Mouse (Mus musculus): ENCODE measurements around the gene B4galt5.
A peak's percentile ranks its signal among the peaks of the same experiment; 100 is the strongest.
"Not testable (repeated sequence)": the region's sequence is repeated elsewhere in the genome, so short reads cannot be mapped to it uniquely, and the experiment has no call there.

Gene B4galt5

DNA sequence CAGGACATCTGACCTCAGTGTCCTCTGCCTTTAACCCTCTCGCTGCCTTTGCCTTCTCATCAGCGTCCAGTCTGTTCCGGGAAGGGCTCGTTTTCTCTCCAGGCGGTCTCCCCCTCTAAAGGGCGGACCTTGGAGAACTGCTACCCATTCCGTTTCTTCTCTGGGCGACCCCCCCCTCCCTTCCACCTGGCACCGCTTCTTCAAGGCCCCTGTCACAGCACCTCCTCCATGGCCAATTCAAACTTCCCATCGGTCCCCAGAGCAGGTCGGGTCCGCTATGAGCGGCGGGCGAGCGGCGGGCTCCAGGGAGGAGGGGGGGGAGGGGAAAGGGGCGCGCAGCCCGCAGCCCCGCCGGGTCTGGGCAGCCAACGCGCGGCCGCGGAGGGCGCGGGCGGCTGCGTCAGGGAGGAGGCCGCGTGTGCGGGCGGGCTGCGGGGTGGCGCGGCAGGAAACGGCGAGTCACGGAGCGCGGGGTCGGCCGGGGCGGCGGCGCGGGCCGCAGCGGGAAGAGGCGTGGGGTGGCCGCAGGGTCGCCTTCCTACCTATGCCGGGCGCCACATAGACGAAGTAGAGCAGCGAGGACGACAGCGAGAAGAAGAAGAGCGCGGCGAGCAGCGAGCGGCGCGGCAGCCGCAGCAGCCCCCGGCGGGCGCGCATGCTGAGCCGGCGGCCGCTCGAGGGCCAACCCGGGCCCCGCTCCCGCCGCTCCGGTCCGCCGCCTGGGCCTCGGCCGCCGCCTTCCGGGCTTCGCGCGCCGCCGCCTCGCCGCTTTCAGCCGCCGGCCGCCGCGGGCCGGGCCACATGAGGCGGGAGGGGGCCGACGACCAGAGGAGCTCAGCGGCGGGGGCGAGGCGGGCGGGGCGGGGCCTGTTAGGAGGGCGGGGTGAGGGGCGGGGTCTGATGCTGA is at the start of gene B4galt5:
Gene B4galt5, minus strand, starts transcription at position 808 of the 907 bp plus-strand sequence.
- DNase-seq (ENCODE audit: low spot score) = no peak

DNA sequence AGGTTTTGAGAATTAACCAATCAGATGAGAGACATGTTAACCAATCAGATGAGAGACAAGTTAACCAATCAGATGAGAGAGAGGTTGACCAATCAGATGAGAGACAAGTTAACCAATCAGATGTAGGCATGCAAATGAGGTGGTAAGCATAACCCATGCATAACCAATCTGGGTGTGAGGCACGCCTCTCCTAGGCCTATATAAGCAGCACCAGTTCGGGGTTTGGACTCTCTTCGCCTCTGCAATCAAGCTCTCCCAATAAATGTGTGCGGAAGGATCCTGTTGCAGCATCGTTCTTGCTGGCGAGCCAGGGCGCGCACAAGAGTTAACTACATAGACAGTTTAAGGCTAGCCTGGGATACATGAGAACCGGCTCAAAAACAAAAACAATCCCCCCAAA is 47.4 kb upstream of the B4galt5 start:
- not testable (repeated sequence) for DNase-seq (ENCODE audit: low spot score)

DNA sequence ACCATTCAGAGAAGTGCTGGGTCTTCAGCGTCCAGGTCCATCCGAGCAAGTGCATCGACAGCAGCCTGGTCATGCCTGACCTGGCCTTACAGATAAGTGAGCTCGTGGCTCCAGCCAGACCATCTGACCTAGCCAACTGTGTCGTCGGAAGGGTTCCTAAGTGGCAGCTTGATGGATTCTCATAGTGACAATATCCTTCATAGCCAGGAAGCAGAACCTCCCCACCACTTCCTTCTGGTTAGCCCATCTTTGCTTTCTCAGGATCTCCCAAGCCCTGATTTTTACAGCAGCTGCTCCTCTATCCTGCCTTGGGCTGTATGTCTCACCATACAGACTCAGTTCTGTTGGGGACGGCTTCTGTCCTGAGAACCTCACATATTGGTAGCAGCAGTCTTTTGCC is 45.4 kb upstream of the B4galt5 start:
- no peak for DNase-seq (ENCODE audit: low spot score)

DNA sequence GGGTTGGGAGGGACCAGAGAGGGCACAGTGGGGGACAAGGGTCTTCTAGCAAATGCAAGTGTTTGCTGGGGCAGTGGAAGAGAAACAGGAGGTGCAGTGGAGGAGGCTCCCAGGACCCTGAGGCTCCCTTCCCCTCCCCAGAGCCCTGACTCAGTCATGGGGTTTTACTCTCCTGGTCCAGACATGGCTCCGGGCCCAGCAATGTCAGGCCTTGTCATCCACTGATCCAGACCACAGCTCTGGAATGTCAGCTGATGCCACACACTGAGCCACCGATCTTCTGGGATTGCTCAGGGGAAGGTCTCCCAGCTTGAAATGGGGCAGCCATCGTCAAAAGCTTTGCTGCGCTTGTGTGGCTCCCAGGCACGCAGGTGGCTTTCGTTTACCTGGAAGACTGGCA is 38.0 kb upstream of the B4galt5 start:
- no peak for DNase-seq (ENCODE audit: low spot score)

DNA sequence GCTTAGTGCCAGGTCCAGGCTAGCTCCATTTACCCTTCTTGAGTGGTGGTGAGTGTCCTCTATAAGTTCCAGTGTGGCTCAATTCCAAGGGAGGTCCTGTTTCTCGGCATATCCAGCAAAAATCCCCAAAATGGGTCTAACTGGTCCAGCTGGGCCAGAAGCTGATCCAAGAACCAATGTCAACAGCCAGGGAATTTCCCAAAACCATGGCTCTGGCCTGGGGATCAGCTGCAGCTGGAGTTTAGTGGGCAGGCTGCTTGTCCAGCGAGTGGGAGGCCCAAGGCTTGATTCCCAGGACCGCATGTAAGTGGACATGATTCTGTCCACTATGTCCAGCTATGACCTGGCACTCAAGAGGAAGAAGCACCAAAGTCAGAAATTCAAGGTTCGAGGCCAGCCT is 37.5 kb upstream of the B4galt5 start:
- DNase-seq (ENCODE audit: low spot score) = no peak

DNA sequence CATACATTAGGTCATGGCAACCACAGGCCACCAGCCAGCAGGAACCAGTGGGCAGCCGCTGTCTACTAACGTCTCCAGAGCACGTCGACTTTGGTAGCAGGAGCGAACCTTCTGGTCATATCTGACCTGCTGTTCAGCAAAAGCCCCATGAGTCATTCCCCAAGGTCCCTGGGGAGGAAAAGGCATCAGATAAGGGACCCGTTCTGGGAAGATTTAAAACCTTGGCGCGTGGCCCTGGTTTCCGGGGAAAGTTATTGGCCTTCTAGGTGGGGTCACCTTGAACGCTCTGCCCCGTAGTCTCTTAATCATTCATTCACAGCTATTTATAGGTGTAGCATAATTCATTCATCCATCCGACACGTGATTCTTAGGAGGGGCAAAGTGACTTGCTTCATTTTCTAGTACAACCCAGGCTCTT is 34.7 kb upstream of the B4galt5 start:
- DNase-seq (ENCODE audit: low spot score) = no peak

DNA sequence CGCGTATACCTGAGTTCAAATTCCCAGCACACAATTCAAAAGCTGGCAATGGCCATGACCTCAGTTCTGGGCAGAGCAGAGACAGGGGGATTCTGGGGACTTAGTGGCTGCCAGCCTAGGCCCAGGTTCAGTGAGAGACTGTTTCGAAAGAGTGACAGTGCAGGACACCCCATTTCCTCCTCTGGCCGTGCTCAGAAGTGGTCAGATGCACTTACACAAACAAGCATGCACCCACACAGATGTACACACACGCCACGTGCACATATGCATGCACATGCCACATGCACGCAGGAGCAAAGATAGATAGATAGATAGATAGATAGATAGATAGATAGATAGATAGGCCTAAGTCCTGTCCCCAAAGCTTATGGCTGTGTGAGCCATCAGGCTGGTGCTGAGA is 33.4 kb upstream of the B4galt5 start:
- DNase-seq (ENCODE audit: low spot score) = no peak

DNA sequence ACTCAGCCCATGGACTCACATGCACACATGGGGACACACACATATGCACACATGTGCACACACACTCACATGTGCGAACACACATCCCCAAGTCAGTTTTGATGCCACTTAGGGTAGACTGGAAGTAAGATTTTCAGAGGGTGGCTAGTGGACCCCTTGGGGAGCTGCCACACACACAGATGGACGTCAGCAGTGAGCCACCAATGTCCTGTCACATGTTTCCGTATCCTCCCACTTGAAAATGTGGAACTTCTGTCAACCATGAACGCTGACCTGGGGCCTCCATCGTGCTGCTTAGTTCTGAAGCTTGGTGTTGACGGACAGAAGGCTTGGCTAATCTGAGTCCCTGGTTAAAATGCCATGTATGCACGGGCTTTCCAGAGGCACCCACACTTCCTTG is 32.6 kb upstream of the B4galt5 start:
- no peak for DNase-seq (ENCODE audit: low spot score)

DNA sequence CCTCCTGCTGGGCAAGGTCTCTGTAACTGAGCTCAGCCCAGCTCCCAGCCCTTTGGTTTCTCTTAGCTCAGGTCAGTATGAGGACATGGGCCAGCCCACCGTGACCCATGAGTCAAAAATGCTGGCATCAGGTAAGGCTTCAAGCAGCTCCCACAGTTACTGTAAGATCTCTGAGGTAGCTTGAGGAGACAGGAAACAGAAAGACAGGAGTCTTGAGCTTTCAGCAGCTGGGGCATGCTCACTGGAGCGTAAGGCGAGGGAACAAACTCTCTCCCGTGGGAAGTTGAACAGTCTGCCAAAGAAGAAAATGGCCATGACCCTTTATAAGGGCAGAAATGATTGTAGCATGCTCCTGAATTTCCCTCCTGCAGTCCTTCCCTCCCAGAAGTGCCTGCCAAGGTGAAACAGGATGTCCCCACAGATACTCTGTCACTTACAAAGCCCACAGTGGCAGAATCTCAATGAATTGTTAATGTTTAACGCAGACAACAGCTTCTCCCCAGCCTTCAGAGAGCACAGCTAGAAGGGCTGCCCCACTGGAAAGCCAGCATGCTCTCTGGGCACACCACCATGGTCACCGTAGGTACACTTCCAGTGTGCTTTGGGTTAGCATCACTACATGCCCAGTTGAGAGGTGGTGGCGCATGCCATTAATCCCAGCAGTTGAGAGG is 31.8 kb upstream of the B4galt5 start:
- no peak for DNase-seq (ENCODE audit: low spot score)

DNA sequence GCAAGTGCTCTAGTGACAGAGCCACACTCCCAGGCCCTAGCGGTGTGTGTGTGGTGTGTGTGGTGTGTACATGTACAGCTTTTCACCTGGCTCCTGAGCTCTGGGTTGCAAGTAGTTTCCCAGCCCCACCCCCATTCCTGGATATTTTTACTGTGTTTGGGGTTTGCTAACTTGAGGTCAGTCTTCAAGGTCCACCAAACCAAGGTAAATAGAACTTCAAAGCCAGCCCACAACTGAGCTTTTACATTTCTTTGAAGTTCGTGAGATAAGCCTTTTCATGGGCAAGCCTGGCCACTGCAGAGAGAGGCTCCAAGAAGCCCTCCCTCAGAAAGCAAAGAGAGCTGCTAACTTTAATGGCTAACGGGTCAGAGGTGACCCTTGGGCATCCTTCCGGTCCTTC is 30.0 kb upstream of the B4galt5 start:
- DNase-seq (ENCODE audit: low spot score) = no peak

DNA sequence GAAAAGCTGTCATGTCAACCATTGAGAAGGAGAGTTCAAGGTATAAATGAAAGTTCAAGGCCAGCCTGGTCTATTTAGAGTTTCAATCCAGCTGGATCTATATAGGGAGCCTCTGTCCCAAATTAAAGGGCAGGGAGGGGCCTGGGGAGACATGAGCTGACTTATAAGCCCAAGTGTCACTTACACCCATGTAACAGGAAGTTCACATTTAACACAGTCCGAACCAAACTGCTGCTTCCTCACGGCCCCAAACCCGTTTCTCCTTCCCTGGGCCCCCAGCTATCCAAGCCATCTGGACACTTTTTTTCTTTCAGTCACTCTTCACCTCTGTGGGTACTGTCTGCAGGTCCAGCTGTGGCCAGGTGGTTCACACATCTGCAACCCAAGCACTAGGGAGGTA is 28.7 kb upstream of the B4galt5 start:
- no peak for DNase-seq (ENCODE audit: low spot score)

DNA sequence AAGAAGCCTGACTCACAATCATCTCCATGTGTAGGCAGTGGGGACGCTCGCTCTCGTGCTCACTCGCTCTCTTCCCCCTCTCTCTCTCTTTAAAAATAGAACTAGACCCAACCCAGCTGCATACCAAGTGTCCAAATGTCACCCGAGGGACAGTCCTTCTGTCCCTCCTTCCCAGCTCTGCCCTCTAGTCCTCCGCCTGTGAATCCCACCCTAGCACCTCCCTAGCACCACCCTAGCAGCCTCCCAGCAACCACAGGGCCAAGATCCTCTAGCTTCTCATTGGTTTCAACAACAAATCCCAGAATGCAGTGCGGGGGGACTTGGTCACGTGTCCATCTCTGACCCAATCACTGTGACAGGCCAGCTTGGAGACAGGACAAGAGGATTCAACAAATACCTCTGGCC is 27.2 kb upstream of the B4galt5 start:
- DNase-seq (ENCODE audit: low spot score) = no peak

DNA sequence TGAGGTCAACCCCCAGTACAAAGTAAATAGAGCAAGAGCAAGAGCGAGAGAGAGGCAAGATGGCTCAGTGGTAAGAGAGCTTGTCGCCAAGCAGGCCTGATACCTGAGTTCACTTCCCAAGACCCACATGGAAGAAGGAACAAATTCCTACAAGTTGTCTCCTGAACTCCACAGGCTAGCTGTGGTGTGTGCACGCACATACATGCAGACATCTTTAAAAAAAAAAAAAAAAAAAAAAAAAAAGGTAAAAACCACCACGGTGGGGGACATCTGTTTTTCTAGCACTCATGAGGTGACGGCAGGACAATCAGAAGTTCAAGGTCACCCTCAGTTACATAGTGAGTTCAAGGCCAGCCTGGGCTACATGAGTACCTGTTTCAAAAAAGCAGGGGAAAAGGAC is 26.7 kb upstream of the B4galt5 start:
- no peak for DNase-seq (ENCODE audit: low spot score)

DNA sequence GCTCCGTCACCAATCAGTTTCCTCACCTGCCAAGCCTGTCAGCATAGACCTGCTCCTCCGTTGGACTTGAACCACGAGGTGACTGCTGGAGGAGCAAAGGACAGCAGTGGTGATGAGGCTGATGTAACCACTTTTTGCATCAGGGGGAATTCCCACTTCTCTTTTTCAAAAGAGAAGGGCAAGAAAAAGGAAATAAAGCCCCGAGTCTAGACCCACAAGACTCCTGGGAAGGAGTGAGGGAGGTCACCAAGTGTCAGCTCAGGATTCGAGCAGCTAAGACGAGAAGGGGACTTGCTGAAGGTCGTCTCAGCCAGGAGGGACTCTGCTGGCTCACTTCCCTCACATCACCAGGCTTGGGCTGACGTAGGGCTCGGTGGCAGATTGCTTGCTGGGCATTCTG is 26.2 kb upstream of the B4galt5 start:
- no peak for DNase-seq (ENCODE audit: low spot score)

DNA sequence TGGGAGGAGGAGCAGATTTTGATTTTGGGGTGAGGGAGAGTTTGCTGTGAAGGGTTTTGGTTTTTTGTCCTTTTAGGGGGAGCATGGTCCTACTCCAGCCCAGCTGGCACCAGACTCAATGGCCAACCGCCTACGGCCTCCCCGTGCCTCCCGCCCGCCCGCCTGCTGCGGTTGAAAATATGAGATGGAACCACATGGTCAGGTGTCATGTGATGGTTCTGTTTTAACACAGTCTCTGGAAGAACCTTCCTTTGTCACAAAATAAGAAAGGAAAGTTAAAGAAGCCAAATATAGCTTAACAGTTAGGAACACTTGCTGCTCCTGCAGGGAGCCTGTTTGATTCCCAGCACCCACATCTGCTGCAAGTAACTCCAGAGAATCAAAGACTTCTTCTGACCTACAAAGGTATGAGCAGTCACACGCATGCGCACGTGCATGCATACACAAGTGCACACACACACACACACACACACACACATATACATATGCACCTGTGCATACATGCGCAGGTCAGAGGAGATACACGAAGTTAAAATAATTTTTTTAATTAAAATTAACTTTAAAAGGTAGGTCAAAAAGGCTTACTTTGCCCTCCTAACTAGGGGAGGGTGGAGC is 25.3 kb upstream of the B4galt5 start:
- no peak for DNase-seq (ENCODE audit: low spot score)

DNA sequence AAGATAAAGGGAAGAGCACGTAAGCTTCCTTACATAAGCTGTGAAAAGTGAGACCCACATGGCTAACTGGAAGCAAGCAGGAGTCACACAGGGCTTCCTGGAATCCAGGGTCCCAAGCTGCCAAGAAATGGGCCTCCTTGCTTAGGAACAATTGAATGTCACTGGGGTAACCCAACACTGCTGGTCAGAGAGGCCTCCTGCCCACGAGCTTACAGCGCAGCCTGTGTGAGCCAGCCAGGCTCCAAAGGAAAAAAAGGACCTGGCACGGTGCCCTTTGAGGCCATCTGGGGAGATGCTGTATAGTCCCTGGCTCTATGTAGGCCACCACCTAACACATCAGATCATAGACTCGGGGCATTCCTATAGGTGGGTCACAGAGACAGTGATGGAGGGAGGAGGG is 24.3 kb upstream of the B4galt5 start:
- DNase-seq (ENCODE audit: low spot score) = peak; percentile 43

DNA sequence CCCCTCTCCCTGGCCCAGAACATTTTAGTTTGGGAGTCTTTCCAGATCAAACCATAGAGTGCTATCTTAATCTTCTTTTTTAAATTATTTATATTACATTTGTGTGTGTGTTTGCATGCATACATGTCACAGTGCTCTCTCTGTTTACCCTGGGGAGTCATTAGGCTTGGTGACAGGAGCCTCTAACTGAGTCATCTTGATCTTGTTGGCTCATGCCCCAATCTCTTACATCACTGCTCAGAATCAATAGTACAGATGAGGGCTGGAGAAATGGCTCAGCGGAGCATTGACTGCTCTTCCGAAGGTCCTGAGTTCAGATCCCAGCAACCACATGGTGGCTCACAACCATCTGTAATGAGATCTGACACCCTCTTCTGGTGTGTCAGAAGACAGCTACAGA is 22.5 kb upstream of the B4galt5 start:
- no peak for DNase-seq (ENCODE audit: low spot score)

DNA sequence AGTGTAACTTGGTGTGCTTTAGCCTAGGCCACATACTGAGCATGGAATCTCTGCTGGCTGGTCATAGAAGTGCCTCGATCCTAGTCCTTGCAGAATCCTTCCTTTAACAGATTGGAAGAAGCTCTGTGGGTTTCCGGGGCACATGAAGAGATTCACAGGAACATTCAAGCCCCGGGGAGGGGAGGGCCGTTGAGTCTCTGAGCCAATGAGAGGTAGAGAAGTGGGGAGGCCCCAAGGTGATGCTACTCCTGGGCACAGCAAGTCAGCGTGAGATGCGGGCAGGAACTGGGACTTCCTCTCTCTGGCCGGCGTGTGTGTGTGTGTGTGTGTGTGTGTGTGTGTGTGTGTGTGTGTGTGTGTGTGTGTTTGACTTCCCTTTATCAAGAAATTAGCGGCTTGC is 19.3 kb upstream of the B4galt5 start:
- DNase-seq (ENCODE audit: low spot score) = no peak

DNA sequence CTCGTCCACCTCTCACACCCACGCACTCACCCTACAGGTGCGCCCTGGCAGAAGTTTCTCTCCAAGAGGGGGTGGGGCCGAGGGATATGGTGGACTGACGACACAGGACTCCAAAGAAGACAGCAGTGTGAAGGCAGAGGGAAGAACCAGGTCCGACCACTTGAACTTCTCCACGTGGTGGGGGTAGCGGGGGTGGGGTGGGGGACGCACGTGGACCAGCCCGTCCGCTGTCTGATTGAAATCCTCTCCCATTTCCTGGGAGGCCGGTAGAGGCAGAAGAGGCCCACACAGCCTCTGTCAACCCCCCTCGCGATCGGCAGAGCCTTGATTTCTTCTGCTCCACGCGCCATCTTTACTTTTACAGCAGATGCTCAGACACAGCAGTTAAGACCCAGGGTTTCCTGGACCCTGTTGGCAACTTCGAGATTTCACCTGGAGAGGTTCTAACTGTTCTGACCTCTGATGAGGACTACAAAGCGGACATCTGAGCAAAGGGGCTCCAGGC is 18.8 kb upstream of the B4galt5 start:
- no peak for DNase-seq (ENCODE audit: low spot score)

DNA sequence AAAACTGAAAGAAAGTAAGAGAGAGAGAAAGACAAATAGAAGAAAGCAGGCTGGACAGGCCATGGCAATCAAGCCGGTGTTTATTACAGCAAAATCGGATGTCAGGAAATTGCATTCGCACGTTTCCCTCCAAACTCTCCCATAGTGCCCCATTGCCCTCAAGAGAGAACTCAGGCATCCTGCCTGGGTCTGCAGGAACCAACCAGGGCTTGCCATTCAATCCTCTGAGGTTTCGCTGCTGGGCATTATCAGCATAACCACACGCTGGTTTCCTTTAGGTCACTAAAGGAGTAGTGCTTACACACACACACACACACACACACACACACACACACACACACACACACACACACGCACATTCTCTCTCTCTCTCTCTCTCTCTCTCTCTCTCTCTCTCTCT is 18.3 kb upstream of the B4galt5 start:
- no peak for DNase-seq (ENCODE audit: low spot score)

DNA sequence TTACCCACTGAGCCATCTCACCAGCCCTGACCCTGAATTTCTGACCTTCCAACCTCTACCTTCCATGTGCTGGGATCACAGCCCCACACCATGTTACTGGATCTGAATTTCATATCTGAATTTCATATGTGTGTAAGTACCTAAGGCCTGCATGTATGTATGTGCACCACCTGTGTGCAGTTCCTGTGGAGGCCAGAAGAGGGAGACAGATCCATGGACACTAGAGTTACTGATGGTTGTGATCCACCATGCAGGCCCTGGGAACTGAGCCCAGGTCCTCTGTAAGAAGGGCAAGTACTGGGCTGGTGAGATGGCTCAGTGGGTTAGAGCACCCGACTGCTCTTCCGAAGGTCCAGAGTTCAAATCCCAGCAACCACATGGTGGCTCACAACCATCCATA is 16.1 kb upstream of the B4galt5 start:
- DNase-seq (ENCODE audit: low spot score) = no peak

DNA sequence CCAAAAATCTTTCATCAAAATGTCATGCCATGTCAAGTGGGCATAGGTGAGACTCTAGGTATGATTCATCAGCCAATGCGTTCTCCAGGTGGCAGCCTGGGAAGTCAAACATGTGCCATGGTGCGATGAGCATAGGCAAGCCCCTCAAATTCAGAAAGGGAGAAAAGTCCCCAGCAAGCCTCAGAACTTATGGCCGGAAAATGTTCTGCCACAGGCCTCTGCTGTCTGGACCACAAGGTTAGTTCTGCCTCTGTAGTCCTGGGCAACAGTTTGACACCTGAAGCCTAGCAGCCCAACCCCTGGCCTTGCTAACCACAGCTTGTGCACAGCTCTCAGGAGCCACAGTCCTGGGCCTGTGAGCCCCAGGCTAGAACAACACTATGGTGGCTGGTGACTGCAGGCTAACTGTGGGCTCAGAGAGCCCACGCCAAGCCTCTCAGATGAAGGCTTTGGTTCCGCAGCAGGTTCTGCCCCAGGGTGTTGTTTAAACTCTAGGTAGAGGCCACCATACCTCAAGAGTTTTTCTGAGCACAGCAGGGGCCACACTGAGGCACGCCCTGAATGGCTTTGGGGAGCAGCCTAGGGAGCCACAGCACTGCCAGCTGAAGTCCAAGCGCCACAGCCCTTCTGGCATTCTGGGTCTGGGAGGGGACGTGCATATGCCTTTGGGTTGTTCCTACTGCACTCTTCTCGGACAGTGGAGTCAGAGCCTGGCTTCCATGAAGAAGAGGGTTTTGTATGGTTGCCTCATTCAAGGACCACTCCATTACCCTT is 14.5 kb upstream of the B4galt5 start:
- DNase-seq (ENCODE audit: low spot score) = no peak

Measured in ovary, postnatal 10 days (tissue).